Mouse (Mus musculus) kidney, postnatal 25 days (tissue): ENCODE results near the gene Cxcl16.
"Not testable (repeated sequence)": the region's sequence is repeated elsewhere in the genome, so short reads cannot be mapped to it uniquely, and the experiment has no call there.

ENCODE experiments used
- DNase-seq, 2 experiments: peaks; one replicate each; pipeline ENCODE4 v3.0.0; 2021; ENCODE audit warnings: mixed read lengths in 2 of 2

Cxcl16 gene

DNA sequence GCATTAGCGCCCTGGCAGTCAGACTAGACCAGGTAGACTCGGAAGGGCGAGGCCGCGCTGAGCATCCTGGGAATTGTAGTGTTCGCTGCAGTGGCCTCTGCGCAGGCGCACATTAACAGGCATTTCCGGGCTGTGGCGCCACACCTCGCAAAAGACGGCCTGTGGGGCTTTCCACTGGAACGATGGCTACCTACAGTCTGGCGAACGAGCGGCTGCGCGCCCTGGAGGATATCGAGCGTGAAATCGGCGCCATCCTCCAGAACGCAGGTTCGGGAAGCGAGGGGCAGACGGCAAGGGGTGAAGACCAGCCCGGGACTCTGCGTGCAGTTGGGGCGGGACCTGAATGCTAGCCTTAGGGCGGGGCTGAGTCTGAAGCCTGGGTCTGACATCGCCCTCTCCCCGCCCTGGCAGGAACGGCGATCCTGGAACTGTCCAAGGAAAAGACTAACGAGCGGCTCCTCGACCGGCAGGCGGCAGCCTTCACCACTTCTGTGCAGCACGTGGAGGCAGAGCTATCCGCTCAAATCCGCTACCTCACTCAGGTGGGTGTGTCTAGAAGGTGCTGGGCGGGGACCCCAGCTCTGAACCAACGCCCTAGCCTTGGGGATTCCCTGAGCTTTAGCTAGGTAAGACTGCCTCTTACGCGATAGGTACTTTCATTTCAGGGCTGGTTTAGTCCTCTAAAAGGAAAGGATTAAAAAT is 7.8 kb downstream of the Cxcl16 start, which contains the start of gene Med11:
TSS of gene Med11 (plus strand) at position 123 of the 702 bp plus-strand sequence.
- DNase-seq = peak; percentile 98 to 99

DNA sequence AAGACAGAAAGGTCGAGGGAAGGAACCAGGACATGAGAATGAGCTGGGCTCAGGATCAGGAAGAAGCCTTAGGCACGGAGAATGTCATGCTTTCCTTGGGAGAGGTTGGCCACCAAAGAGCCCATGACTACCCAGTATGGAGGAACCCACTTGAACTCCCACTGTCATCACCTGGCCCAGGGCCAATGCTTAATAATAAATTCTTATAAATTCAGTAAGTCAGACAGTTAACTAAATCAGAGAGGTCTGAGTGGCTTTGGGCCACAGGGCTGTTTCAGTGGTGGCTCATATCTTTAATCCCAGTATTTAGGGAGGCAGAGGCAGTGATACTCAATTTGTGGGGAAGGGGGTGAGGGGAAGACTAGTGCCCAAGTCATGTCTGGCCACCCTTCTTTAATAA is 8.9 kb downstream of the Cxcl16 start:
- DNase-seq = no peak

DNA sequence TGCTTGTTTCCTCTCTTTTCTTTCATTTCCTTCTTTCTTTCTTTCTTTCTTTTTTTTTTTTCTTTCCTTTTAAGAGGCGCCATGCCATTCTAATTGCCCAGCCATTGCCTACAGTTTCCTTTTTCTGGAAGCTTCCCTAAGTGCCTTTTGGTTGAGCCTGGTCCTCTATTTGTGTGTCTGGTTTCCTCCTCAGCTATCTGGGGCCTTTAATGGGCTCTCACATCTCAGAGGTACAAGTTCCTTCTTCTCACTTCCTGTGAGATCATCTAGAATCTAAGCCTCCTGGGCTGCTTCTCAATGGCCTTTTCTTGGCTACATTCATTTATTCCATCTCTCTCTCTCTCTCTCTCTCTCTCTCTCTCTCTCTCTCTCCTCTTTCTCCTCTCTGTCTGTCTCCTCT is 12.4 kb downstream of the Cxcl16 start:
- no peak for DNase-seq

DNA sequence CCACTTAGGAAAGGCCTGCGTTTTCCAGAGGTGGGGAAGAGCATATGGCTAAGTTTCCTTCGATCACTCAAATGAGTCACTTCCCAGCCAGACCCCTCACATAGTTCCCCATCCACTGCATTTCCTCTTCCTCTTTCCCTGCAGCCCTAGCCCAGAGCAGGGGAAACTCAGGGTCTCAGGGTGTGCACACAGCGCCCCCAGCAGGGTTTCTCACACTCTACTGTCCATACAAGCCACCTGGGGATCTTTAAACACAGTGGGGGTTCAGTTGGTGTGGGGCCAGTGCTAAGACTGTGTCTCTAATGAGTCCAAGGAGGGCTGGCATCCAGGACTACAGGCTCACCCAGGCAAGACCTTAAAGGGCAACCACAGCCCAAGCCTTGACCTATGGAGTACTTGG is 13.0 kb downstream of the Cxcl16 start:
- peak in 1 of 2 experiments; percentile 33 for DNase-seq

DNA sequence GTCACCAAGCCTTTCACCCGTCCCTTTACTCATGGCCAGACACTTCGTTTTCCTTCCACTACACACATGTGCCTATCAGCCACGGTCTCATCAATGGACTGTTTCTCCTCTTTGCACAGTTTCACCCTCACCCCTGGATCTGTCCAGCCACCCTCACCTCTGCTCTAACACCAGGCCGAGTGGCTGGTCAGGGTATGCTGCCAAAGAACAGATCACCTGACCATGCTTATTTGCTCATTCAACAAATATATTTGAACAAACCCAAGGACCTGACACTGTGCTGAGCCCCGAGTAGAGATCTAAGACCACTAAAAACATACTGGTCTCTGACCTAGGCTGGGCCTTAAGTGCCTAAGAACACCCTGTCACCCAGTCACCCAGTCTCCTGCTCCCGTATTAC is 15.1 kb downstream of the Cxcl16 start:
- peak in 1 of 2 experiments; percentile 35 for DNase-seq

DNA sequence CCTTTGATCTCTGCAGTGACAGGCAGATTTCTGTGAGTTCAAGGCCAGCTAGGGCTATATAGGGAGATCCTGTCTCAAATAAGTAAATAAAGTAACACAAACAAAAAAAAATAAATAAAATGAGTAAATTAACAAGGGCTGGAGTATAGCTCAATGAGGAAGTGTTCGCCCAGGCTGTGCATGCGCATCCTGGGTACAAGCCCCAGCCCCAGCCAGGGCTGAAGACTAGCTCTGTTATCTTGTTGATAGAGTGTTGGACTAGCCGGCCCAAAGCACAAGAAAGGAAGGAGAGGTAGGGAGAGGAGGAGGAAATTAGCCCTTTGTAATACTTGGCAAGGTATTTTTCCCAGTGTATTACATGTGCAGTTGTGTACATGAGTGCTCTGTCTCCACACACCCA is 15.8 kb downstream of the Cxcl16 start:
- no peak for DNase-seq

DNA sequence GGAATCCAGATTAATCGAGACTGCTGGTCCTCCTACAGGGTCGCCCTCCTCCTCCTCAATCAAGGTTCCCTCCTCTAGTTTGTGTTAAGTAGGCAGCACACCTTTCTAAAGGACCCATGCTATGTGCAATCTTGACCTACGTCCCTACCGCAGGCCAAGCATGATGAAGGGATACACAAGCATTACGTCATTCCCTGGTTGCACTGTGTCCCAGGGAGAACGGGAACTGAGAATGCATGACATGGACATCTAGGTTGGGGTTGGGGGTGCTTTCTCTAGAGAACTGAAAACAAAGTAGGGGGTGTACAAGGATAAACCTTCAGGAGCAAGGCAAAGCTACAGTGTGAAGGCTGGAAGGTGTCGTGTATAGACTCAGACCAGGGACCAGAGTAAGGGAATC is 17.9 kb downstream of the Cxcl16 start:
- DNase-seq = no peak

DNA sequence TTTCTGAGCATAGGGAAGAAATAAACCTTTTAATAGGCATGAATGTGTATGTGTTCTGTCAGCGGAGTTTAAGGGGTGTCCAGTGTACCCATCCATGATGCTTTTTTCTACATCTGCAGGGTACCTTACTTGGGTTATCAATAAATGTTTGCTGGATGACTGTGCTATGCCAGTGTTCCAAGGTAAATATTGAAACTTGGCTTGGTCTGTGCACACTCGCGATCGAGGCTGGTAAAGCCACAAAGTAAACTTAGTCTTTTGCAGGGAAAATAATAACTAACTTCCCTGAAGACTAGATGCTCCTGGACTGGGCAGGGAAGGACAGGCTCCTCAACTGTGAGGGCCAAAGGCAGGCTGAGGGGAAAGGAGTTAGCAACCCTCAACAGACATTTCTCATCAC is 19.1 kb downstream of the Cxcl16 start:
- DNase-seq = no peak

DNA sequence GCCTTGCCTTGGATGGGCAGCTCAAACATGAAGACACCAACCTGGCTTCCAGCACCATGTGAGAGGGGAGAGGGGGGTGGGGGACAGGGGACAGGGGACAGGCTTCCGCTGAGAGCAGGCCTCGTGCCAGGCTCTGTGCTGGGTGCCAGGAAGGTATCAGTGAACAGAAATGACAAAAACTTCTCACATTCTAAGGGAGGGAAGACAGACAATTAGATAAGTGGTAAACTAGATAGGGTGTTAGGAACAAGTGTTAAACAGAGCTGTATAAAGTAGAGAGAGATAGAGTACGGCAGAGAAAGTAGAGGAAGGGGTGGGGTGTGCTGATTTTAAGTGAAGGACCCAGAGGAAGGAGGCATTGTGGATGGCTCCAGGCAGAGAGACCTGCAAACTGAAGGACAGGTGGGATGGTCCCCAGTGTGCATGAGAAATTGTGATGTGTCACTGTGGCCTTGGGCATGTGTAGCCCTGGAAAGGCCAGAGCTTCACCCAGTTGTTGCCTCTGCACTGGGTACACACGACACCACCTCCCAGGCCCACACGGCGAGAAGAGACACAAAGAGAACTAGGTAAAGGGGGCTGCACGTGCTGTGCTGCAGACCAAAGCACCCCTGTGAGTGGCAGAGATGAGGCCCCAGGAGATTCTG is 20.9 kb downstream of the Cxcl16 start:
- no peak for DNase-seq

DNA sequence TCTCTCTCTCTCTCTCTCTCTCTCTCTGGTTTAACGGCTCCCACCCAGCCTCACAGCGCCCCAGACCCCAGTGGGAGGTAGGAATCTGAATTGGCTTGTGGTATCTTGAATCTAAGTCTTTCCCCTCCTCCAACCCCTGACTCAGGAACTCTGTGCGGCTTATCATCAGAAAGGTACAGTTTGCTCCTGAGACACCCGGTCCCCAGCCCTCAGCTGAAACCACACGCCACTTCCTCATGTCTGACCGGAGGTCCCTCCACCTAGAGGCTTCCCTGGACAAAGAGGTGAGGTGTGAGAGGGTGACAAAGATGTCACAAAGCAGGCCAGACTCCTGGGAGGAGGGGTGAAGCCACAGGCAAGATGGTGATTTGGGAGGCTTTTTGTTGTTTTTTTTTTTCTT is 22.4 kb downstream of the Cxcl16 start:
- DNase-seq = no peak

DNA sequence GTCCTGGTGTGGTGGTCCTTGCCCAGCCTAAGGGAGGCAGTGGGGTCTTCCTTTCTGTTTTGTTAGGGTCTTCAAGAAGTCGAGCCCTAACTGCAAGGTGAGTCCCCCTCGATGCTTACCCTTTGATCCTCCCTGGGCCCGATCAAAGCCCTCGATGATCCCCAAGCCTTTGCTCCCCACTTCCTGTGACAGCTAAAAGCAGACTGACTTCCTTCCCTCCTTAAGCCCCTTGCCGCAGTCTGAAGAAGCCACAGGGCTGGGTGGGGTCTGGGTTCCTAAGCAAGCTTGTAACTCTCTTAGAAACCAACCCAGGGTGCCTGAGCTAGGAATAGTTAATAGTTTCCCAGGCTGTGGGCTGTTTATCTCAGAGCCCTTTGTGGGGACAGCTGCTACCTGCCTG is 24.3 kb downstream of the Cxcl16 start:
- no peak for DNase-seq

DNA sequence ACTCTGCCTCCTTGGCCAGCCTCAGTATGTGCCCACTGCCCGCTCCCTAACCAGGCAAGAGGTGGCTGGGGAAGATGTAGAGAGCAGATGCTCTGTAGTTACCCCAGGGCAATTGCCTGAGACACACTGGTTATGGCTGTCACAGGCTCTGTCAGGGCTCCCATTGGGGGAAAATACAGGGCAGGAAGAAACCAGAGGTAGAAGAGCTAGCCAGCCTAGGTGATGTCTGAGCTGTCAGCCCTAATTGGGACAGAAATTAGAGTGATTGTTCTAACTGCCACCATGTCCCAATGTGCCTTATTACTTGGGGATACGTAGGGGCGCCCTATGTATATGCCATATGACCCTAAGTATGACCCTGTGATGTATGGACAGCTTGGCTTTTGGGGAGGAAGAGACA is 25.8 kb downstream of the Cxcl16 start:
- DNase-seq = no peak

DNA sequence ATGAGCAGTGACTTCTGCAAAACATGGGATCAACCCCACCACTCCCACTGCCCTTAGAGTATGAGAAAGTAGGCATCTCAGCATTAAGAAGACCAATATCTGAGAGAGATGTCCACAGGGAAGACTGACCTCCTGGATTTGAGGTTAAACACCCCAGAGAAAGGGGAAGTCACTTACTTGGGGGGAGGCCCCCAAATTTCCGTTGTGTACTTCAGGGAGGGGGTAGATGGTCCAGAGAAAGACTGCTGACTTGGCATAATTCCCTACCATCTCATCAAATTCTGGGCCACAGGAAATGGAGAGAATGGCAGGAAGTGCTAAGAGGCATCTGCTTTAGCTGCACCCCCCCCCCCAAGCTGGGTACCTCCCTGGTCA is 26.2 kb downstream of the Cxcl16 start:
- no peak for DNase-seq

DNA sequence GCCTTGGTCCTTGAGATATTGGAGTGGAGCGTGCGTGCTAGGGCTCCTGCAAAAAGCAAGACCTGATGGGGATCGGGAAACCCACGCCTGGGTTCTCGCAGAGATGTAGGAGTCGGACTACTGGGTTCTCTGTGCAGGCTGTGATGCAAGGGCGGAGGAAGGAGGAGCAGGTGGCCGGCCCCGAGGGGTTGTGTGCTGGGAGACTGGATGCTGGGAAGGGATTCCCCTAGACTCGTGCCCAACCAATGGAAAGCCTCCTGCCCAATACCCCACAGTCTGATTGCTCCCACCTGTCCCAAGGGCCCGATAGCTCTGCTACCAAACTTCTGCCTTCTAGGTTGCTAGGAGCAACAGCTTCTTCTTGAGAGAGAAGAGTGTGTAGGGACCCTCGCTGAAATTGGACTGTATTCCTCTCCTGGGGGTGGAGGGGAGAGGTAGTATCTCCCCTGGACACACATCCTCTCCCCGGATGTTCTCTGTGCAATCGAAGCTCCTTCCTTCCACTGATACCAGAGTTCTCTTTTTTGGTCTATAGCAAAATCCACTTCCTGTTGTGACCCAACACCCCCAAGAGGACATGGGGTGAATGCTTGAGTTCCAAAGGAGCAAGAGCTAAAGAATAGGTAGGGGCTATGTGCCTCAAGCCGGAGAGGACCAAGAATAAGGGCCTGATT is 26.8 kb downstream of the Cxcl16 start:
- peak in 1 of 2 experiments; percentile 23 for DNase-seq

DNA sequence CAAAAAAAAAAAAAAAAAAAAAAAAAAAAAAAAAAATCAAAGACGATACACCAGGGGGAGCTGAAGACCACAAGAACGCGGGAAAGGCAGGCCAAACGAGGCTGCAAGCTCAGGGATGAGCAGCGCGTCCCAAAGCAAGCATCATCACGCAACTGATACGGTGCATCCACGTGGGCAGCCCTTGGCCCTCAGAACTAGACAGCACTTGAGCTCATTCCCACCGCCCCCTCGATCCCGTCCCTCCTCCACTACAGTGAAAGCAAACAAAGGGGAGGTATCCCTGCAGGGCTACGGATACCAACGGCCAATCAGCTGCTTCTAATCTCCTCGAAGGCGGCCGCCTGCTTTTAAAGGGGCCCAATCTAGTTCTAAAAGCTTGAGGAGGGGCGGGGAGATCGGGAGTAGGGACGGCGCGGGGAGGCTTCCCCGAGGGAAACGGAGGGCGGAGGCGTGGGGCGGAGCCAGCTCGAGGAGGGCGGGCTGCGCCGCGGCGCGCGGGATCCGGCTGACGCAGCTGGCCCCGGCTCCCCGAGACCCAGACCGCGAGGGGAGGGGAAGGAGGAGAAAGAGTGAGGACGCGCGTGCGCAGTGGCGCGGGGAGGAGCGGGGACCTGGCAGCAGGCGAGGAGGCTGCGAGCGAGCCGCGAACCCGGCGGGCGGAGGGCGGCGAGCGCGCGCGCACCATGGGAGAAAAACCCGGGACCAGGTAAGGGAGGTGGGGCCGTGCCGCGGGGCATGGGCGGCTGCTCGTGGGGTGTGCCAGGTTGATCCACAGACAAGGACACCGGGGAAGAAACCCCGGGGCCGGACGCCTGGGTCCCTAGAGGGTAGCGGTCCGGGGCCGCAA is 27.5 kb downstream of the Cxcl16 start, which contains the start of gene Arrb2:
TSS of gene Arrb2 (plus strand) at position 588 of the 847 bp plus-strand sequence.
- peak; percentile 96 to 98 for DNase-seq

DNA sequence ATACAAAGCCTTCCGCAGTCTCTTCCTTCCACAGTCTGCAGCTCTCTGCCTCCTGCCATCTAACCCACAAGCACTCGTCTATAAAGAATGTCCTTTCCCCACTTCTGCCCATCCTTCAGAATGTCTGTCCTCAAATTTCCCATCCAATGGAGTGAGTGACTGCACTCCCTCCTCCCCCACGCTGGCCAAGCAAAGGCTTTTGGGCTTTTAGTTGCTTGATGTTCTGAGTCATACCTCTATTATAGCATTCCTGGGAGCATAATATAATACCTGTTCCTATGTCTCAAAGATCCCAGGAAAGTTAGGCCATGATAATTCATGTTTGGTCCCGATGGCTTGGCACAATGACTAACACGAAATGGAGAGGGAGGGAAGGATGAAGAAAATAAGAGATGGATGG is 28.2 kb downstream of the Cxcl16 start:
- no peak for DNase-seq

DNA sequence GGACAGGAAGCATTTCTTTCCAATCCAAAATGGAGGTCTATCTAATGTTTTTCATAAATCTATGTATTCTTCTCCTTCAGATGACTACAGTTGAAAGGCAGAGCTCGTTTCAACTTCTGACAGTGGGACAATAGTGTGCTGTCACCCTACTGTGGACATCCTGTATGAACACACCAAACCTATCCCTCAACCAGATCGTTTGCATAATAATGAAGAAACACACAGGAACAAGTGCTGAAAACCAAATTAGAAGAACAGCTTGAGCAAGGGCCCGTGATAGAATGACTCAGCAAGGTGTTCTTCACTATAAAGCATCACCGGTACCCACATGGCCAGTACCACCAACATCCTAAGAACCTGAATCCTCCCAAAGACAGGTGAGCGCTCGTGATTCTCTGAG is 33.2 kb downstream of the Cxcl16 start:
- DNase-seq = not testable (repeated sequence)

DNA sequence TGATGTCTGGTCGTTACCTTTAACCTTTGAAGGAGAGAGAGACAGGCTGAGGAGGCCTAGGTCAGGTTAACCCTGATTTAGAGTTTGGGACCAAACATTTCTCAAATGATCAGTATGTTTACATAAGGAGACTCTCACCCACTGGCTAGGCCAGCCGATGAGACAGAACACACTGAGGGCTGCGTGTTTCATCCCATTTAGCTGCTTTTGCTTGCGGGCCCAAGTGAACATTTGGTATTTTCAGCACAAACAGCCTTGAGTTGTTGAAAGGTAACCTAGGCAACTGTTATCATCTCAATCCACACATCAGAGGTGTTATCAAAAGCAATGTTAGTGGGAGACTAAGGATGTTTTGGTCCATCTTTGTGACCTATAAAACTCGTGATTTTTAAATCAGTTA is 40.3 kb downstream of the Cxcl16 start:
- DNase-seq = no peak

DNA sequence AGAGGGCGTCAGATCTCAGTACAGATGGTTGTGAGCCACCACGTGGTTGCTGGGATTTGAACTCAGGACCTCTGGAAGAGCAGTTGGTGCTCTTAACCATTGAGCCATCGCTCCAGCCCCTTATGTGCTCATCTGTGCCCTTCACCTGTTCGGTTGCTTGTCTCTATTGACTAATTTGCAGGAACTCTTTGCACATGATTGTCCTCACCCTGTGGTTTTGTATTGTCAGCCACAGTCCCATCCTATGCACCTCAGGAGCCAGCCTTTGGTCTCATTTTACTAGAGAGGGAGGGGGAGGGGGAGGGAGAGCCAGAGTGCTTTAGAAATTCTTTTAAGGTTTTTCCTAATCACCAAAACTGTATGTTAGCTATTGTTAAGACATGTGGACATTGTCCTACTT is 41.6 kb downstream of the Cxcl16 start:
- no peak for DNase-seq

DNA sequence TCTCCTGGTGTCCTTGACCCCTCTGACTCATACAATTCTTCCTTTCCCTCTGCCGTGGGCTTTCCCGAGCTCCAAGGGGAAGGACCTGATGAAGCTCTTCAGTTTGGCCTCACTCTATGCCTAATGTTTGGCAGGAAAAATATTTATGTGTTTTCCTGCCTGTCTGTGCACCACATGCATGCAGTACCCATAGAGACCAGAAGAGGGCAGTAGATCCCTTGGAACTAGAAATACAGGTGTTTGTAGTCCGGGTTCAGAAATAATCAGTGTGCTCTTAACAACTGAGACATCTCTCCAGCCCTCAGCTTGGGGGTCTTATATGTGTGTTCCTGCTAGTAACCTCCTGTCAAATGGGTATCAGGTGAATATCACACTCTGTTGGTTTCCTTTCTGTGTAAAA is 45.8 kb downstream of the Cxcl16 start:
- DNase-seq = peak; percentile 73 to 92

DNA sequence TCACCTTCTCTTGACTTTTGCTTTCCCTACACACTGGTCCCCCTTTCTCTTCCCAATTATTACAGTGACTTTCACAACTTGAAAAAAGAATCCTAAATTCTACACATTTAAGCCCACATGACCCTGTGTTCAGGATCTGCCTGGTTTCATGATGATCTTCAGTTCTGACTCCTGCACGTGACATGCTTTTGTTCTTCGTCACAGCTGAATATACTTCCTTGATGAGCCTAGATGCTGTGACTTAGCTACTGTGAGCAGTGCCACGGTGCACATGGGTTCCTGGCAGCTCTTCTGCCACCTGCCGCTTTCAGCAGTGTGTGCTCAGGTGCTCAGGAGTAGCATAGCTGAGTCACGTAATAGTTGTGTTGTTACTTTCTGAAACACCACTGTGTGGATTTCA is 47.2 kb downstream of the Cxcl16 start:
- no peak for DNase-seq

DNA sequence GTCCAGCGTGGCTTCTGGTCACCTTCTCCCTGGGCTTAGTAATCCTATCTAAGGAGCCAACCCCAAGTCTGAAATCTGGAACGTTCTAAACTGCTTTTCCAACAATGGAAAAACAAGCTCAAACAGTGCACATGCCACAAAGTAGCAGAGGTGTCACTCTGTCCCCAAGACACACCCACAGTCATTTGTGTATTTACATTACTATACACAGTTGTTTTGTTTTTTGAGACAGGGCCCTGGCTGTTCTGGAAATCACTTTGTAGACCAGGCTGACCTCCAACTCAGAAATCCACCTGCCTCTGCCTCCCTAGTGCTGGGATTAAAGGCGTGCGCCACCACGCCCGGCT is 49.5 kb downstream of the Cxcl16 start:
- no peak for DNase-seq

DNA sequence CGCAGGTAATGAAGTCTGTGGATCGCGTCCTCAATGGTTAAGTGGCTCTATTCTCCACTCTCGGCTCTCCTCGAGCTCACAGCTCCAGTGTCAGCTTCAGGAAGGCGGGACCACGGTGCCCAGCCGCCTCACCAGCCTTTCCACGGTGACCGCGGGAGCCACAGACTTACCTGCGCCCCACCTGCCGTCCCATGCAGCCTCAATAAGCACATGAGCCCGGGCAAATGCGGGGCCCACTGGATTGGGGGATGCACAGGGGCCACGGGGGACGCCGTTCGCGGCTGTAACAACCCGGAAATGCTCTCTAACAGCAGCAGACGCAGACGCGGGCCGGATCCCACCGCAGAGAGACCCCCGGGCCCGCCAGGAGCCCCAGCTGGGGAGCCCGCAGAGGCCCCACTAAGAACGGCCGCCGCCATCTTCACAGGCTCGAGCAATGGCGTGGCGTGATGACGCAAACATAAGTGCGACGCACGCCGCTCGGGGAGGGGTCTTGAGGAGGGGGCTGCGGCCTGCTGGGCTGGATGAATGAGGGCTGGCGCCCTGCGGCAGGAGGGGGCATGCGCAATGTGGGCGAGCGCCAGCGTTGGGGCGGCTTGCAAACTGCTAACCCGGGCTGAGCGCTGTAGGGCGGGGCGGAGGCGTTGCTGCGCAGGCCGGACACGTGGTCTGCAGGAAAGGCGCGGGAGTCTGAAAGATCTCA is 50.0 kb downstream of the Cxcl16 start, which contains the start of gene Pelp1:
TSS of gene Pelp1 (minus strand) at position 438 of the 703 bp plus-strand sequence.
- DNase-seq = peak; percentile 80 to 91
